Mouse (Mus musculus): ENCODE results near the gene Rnf10. TPM values are rescaled to one million over a fixed set of nuclear protein-coding genes. Genes with fewer than 3 reads are reported as not detected.

The Rnf10 gene
- total RNA-seq, 1 experiment = 134 TPM

GRCm38 (mm10) chr5:115316968-115317644 is 44.4 kb upstream of the Rnf10 start:
- Histone ChIP-seq H3K9ac (ENCODE audit: insufficient read depth, low read depth, low read length, poor library complexity, severe bottlenecking) (peak overlapping the region; percentile 1; the same call in 1 of the 2 replicates), H3K9me3 (ENCODE audit: control insufficient read depth, insufficient read depth, low read depth, low read length) (no peaks in the 10 kb centered on the region), H3K4me3 (ENCODE audit: insufficient read depth in 1 of 2, low read depth in 1 of 2, low read length in 2 of 2, poor library complexity in 1 of 2, severe bottlenecking in 1 of 2) (no peak overlapping the region; a peak in 1 of 4 replicates), H3K4me1 (ENCODE audit: control insufficient read depth in 2 of 2, insufficient read depth in 2 of 2, low read length in 2 of 2, poor library complexity in 1 of 2) (peaks cover 3 to 34% of the 10 kb centered on the region in 2 experiments; a peak in 3 of 4 replicates), H3K27ac (ENCODE audit: insufficient read depth, low read depth, low read length, poor library complexity, severe bottlenecking) (peak overlapping the region; percentile 88; the same call in 1 of the 2 replicates), H3K36me3 (ENCODE audit: control insufficient read depth, insufficient read depth, low read length, poor library complexity, severe bottlenecking) (no peaks in the 10 kb centered on the region)
- in situ Hi-C loops (cut with MboI; ENCODE audit: low sequenced_read_pairs in 2 of 2, unreplicated experiment in 2 of 2) = no loop called here
- peak; percentile 31 for DNase-seq (ENCODE audit: low read depth, low spot score)
- no peak for TF ChIP-seq CHD2 (IDR thresholded peaks at IDR 0.05; ENCODE audit: low read depth, low read length)
- TF ChIP-seq ZNF384 (IDR thresholded peaks at IDR 0.05; ENCODE audit: low read depth, low read length) = no peak
- TF ChIP-seq HCFC1 (IDR thresholded peaks at IDR 0.05; ENCODE audit: borderline replicate concordance, insufficient read depth, low read length) = no peak
- TF ChIP-seq MAFK (IDR thresholded peaks at IDR 0.05; ENCODE audit: insufficient read depth, low read depth, low read length) = no peak
- no peak for TF ChIP-seq ZC3H11A (IDR thresholded peaks at IDR 0.05; ENCODE audit: borderline replicate concordance, low read depth, low read length)

- no peak overlapping the region for H3K9ac ChIP-seq (ENCODE audit: insufficient read depth, low read depth, low read length, poor library complexity, severe bottlenecking)
- no peak overlapping the region for H3K4me3 ChIP-seq (ENCODE audit: insufficient read depth in 1 of 2, low read depth in 1 of 2, low read length in 2 of 2, poor library complexity in 1 of 2, severe bottlenecking in 1 of 2)
- TF ChIP-seq CHD2 (IDR thresholded peaks at IDR 0.05; ENCODE audit: low read depth, low read length) (no peak), MAFK (IDR thresholded peaks at IDR 0.05; ENCODE audit: insufficient read depth, low read depth, low read length) (no peak), ZNF384 (IDR thresholded peaks at IDR 0.05; ENCODE audit: low read depth, low read length) (no peak), ZC3H11A (IDR thresholded peaks at IDR 0.05; ENCODE audit: borderline replicate concordance, low read depth, low read length) (no peak)
- H3K27ac ChIP-seq (ENCODE audit: insufficient read depth, low read depth, low read length, poor library complexity, severe bottlenecking) = no peak overlapping the region; the same call in 1 of the 2 replicates
- H3K9me3 ChIP-seq (ENCODE audit: control insufficient read depth, insufficient read depth, low read depth, low read length) = no peaks in the 10 kb centered on the region
- DNase-seq (ENCODE audit: low read depth, low spot score) = no peak
- H3K36me3 ChIP-seq (ENCODE audit: control insufficient read depth, insufficient read depth, low read length, poor library complexity, severe bottlenecking) = no peaks in the 10 kb centered on the region
- in situ Hi-C loops (cut with MboI; ENCODE audit: low sequenced_read_pairs in 2 of 2, unreplicated experiment in 2 of 2) = no loop called here
- peaks cover 3 to 29% of the 10 kb centered on the region in 2 experiments; a peak in 3 of 4 replicates for H3K4me1 ChIP-seq (ENCODE audit: control insufficient read depth in 2 of 2, insufficient read depth in 2 of 2, low read length in 2 of 2, poor library complexity in 1 of 2)
Measured at GRCm38 (mm10) chr5:115313668-115313943, 40.9 kb upstream of the Rnf10 start.

DNA sequence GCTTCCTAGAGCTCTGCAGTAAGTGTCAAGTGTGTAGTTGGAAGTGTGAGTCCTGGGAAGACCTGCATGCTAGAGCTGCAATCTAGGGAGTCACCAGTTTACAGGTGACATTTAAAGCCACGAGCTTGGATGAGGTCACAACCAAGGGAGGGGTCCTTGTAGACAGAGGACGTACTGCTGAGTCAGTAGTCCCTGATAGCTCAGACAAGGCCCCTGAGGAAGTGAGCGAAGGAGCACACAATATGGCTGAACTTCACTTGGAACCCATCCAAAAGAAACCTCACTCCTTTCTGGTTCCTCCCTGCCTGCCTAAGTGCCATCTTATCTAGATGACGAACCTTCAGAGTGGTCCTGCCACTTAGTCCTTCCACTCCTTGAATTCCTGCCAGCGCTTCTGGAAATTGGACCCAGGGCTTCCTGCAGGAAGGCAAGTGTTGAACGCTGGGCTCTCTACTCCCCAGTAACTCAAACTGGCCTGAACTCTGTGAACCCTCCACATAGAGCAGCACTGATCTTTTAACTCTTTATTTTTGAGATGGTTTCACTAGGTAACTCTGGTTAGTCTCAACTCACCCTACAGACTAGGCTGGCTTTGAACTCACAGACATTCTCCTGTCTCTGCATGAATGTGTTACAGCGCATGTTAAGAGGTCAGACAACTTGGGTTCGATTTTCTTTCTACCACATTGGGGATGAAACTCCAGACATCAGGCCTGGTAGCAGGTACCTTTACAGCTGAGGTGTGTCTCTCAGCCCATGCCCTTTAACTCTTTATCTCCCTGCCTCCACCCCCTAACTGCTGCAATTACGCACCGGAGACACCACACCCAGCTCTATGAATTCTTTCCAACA is 40.3 kb upstream of the Rnf10 start:
- Histone ChIP-seq H3K36me3 (ENCODE audit: control insufficient read depth, insufficient read depth, low read length, poor library complexity, severe bottlenecking) (no peaks in the 10 kb centered on the region), H3K4me3 (ENCODE audit: insufficient read depth in 1 of 2, low read depth in 1 of 2, low read length in 2 of 2, poor library complexity in 1 of 2, severe bottlenecking in 1 of 2) (no peak overlapping the region), H3K27ac (ENCODE audit: insufficient read depth, low read depth, low read length, poor library complexity, severe bottlenecking) (no peak overlapping the region), H3K9ac (ENCODE audit: insufficient read depth, low read depth, low read length, poor library complexity, severe bottlenecking) (no peak overlapping the region), H3K9me3 (ENCODE audit: control insufficient read depth, insufficient read depth, low read depth, low read length) (no peaks in the 10 kb centered on the region), H3K4me1 (ENCODE audit: control insufficient read depth in 2 of 2, insufficient read depth in 2 of 2, low read length in 2 of 2, poor library complexity in 1 of 2) (peaks cover 3 to 26% of the 10 kb centered on the region in 2 experiments; a peak in 3 of 4 replicates)
- TF ChIP-seq HCFC1 (IDR thresholded peaks at IDR 0.05; ENCODE audit: borderline replicate concordance, insufficient read depth, low read length) (no peak), ZC3H11A (IDR thresholded peaks at IDR 0.05; ENCODE audit: borderline replicate concordance, low read depth, low read length) (no peak), ZNF384 (IDR thresholded peaks at IDR 0.05; ENCODE audit: low read depth, low read length) (no peak), MAFK (IDR thresholded peaks at IDR 0.05; ENCODE audit: insufficient read depth, low read depth, low read length) (no peak; the same call in 1 of the 2 replicates), CHD2 (IDR thresholded peaks at IDR 0.05; ENCODE audit: low read depth, low read length) (no peak)
- DNase-seq (ENCODE audit: low read depth, low spot score) = no peak
- in situ Hi-C loops (cut with MboI; ENCODE audit: low sequenced_read_pairs in 2 of 2, unreplicated experiment in 2 of 2) = no loop called here

GRCm38 (mm10) chr5:115312354-115312753 is 39.7 kb upstream of the Rnf10 start:
- no peaks in the 10 kb centered on the region for H3K9me3 ChIP-seq (ENCODE audit: control insufficient read depth, insufficient read depth, low read depth, low read length)
- H3K27ac ChIP-seq (ENCODE audit: insufficient read depth, low read depth, low read length, poor library complexity, severe bottlenecking) = no peak overlapping the region
- no peaks in the 10 kb centered on the region for H3K36me3 ChIP-seq (ENCODE audit: control insufficient read depth, insufficient read depth, low read length, poor library complexity, severe bottlenecking)
- H3K9ac ChIP-seq (ENCODE audit: insufficient read depth, low read depth, low read length, poor library complexity, severe bottlenecking) = no peak overlapping the region
- peaks cover 3 to 23% of the 10 kb centered on the region in 2 experiments; a peak in 3 of 4 replicates for H3K4me1 ChIP-seq (ENCODE audit: control insufficient read depth in 2 of 2, insufficient read depth in 2 of 2, low read length in 2 of 2, poor library complexity in 1 of 2)
- DNase-seq (ENCODE audit: low read depth, low spot score) = no peak
- in situ Hi-C loops (cut with MboI; ENCODE audit: low sequenced_read_pairs in 2 of 2, unreplicated experiment in 2 of 2) = no loop called here
- no peak for TF ChIP-seq CHD2 (IDR thresholded peaks at IDR 0.05; ENCODE audit: low read depth, low read length)
- no peak for TF ChIP-seq MAFK (IDR thresholded peaks at IDR 0.05; ENCODE audit: insufficient read depth, low read depth, low read length)
- no peak for TF ChIP-seq HCFC1 (IDR thresholded peaks at IDR 0.05; ENCODE audit: borderline replicate concordance, insufficient read depth, low read length)
- no peak for TF ChIP-seq ZNF384 (IDR thresholded peaks at IDR 0.05; ENCODE audit: low read depth, low read length)
- TF ChIP-seq ZC3H11A (IDR thresholded peaks at IDR 0.05; ENCODE audit: borderline replicate concordance, low read depth, low read length) = no peak
- H3K4me3 ChIP-seq (ENCODE audit: insufficient read depth in 1 of 2, low read depth in 1 of 2, low read length in 2 of 2, poor library complexity in 1 of 2, severe bottlenecking in 1 of 2) = no peak overlapping the region
